Mouse (Mus musculus) liver, adult (tissue): Measurements from ENCODE around the gene Mpzl3.

ENCODE experiments used
- GATA4 ChIP-seq: IDR thresholded peaks from 2 replicates; pipeline ENCODE4 v1.6.1; 2014; ENCODE audit warnings: mild to moderate bottlenecking, low read length; ENCODE audit not compliant: insufficient replicate concordance

Mpzl3 gene

DNA sequence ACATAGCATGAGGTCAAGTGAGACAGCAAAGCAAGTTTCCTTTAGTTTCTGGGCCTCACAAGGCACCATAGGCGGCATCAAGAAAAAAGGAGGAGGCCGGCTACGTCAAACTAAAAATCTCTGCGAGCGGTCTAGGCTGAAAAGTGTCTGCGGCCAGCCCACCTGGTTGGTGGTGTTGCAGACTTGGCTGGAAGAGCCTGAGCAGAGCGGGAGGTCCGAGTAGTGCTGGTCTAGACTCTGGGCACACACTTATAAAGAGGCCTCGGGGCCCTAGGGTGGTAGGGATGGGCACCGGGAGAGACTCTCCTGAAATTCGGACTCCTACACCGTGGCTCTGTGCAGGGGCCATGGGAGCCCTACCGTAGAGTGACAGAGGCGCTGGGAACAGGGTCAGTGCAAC, 60.7 kb downstream of the Mpzl3 start:
- TF ChIP-seq GATA4: no peak

DNA sequence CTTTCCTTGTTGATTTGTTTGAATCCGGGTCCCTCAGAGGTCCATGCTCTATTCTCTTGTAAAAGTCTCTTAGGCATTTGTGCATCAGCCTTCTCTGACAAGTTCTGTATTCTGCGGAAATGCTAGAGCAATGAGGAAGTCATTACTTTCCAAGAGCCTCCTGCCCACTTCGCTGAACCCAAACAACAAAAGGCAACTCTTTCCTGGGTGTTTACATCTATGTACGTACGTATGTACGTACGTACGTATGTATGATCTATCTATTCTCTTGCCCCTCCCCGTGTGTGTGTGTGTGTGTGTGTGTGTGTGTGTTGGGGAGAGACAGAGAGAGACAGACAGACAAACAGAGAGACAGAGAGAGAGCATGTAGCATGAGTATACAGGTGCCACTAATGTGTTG, 61.8 kb downstream of the Mpzl3 start:
- no peak for TF ChIP-seq GATA4

DNA sequence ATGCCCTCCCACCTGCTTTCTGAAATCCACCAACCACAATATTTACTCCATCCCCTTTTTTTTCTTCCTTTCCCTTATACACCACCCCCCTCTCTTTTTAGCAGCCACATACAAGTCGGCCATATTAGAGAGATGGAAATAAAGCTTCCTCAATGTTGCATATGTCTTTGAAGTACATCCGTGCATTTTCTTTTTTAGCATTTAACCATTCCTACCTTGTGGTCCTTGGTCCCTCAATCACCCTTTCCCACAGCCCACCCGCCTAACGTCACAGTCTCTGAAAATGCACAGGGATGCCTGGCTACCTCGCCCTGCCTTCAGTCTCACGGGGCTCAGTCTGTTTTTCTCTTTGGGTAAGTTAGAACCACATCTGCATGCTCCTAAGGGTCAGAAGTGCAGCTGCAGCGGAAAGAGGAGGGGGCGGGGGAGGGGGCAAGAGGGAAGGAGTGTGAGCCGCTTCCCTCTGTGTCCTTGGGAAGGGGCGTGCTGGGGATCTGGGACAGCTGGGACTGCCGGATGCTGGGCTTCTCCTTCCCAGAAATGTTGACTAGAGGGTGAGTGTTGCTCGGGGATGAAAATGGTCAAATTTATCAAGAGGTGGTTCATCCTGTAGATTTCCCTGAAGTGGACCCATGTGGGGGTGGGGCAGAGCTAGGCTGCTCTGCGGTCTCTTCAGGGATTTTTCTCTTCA, 62.9 kb downstream of the Mpzl3 start, which contains the start of gene Scn2b:
Scn2b (plus strand) TSS at position 42 of the 691 bp plus-strand sequence.
- no peak for TF ChIP-seq GATA4

DNA sequence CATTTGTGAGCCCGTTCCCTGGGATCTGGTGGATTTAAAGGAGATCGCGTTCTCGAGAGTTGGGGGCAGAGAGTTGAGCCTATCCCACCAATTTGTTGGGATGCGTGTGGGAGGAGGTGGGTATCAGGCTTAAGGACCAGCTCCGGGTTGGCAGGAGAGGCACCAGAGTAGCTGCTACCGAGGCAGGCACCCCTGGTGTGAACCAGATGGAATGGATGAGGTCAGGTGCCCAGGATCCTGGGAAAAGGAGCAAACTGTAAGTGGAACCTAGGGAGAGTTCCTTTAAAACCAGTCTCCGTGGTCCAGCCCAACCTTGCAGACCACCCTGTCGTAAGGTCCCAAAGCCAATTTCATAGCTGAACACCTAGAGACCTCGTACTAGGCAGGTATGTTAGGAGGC, 63.6 kb downstream of the Mpzl3 start:
- TF ChIP-seq GATA4: no peak

DNA sequence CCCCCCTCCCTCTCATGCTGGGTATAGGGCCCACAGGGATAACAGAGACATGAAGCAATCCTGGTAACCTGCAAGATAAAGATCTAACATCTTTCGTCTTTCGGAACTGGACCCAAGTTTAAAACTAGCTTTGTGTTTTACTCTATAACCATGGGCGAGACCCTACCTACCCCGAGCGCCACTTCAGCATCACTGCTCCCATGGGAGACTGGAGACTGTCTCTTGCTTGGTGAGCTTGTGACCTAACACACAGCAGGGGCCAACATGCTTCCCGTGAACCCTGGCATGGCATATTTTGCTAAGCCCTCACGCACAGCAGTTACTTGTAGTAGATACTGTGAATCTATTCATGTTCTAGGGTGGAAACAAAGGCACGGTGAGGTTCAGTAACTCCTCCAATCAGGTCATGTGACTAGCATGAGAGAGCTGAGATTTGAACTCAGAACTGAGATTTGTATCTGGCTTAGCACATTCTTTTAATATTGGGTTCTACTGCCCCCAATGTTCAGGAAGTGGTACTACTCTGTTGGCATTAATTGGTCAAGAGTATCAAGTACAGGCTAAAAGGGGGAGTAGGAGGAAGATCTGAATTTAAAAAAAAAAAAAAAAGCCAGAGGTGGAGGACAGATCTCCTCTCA, 64.4 kb downstream of the Mpzl3 start:
- no peak for TF ChIP-seq GATA4

DNA sequence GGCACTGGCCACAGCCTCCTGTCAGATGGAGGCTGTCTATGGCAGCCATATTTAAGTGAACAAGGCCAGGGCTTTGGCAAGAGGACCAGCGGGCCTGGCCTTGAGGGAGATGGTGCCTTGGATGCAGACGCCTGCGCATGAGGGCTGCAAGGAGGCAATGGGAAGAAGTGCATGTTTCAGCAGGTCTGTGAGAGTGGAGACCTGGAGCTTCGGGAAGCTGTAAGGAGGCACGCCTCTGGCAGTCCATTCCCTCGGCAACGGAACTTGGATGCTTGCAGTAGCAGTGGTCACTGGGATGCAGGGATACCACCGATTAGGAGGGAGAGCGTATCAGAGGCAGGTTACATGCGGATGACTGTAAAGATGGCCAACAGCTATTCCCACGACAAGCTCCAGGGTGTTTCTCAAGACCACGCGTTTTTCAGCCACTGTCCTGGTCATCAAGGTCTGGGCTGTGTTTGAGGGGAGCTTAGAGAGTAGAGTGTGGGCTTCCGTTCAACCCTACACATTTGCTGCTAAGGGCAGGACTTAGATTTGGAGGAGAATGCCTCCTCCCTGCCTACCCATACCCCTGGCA, 65.1 kb downstream of the Mpzl3 start:
- no peak for TF ChIP-seq GATA4

DNA sequence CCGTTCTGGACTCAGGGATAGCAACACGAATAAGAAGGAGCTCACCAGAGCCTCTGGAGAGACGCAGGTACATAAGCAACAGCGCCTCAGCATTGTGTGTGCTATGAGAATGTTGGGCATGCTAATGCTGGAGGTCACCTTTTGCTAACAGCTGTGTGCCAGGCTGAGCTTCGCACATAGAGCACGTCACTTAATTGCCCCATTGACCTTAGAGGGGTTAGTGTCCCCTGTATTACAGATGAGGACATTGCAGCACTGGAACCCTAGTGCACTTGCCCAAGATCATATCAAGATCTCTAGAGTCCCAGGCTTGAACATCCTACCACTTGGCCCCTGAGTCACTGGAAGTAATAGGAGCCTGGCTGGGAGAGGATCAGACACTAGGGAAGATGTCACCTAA, 65.6 kb downstream of the Mpzl3 start:
- no peak for TF ChIP-seq GATA4

DNA sequence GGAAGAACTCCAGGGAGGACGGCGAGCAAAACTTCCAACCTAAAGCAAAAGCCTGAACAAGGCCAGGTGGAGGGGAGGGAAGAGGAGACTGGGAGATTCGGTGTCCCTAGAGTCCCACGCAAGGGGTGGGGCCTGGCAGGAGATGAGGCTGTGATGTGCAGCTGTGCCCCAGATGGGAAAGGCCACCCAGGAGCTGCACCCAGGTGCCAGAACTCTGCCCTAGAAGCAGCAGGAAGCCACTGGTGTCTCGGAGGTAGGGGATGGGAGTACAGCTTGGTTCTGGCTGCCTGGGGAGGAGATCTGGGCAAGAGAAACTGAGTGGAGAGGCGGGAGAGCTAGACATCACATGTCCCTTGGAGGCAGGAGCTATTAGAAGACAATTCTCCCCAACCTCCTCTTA, 66.0 kb downstream of the Mpzl3 start:
- no peak for TF ChIP-seq GATA4

DNA sequence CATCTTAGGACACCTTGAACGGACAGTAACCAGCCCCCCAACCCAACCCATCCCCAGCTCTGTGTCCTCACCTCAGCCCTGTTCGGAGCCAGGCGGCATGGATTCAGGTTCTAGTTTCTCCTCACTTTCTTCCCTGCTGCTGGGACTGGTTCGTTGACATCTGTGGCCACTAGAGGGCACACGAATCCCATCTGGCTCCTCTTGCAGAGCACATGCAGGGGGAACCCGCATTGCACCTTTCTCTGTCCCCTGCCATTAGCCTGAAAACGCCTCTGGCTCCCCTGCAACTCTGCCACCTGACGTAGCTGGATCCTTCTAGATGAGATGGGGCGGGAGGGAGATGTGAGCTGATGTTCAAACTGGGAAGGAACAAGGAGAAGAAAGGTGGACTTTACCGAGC, 66.8 kb downstream of the Mpzl3 start:
- no peak for TF ChIP-seq GATA4

DNA sequence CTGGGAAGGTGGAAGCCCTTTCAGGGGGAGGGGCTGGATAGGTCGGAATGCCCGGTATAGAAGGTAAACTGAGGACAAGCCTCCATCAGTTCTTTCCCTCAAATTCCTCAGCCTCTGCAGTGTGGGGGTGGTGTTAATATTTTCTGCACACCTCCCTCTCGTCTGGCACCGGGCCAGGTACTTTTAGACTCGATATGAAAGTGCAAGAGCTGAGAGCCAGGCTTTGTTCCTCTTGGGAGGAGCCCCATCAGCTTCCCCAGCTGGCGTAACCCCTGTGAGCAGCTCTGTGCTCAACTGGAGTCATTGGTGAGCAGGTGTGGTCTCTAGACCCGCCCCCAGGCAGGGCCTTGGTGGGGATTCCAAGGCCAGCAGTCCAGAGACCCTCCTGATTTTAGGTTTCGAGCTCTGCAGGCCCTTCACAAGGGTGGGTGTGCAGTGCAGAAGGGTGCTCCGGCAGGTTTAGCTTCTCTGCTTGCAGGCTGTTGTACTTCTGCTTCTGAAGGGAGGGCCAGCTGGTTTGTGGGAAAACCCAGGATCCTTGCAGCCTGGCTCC, 67.3 kb downstream of the Mpzl3 start:
- no peak for TF ChIP-seq GATA4

DNA sequence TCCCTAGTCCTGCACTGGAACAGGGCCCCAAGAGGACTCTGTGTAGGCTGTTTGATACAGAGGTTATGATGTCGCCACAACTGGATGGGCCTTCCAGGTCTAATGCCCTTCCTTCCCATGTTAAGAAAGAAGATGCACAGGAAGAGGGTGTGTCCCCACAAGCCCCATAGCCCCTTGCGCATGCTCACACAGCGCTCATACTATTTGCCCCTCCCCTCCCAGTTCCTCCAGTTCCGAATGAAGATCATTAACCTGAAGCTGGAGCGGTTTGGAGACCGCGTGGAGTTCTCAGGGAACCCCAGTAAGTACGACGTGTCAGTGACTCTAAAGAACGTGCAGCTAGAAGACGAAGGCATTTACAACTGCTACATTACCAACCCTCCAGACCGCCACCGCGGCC, 70.2 kb downstream of the Mpzl3 start:
- TF ChIP-seq GATA4: no peak

DNA sequence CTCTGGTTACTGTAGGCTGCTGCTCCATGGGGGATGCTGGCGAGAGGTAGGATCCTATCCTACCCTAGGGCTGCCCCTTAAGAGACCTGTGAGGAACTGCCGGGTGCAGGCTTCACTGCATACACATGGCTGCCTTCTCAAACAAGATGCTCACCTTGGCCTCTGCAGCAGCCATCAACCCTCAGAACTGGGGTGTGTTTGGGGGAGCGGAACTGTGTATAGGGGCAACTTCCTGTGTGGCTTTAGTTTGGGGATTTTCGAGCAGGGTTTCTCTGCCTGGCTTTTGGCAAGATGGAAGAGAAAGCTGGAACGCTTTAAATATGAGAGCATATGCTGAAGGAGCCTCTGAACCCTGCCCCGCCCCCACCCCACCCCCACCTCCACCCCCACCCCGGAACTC, 72.0 kb downstream of the Mpzl3 start:
- TF ChIP-seq GATA4: no peak
